Mouse (Mus musculus) layer of hippocampus, postnatal 25 days (tissue): ENCODE results near the gene Ccnd1. TPM values are rescaled to one million over a fixed set of nuclear protein-coding genes. Genes with fewer than 3 reads are reported as not detected.

Experiments used
- DNase-seq, 2 experiments: peaks; one replicate each; pipeline ENCODE4 v3.0.0; 2022; ENCODE audit warnings: mixed read lengths in 2 of 2, low spot score in 1 of 2; ENCODE audit errors: extremely low spot score in 1 of 2
- total RNA-seq, 2 experiments: library from RNA; stranded (reverse); gene quantifications; 2 replicates each; pipeline ENCODE4 v1.2.3; 2021

The Ccnd1 gene
- total RNA-seq, result 10 to 100 TPM; 52.4 to 53.8 TPM

DNA sequence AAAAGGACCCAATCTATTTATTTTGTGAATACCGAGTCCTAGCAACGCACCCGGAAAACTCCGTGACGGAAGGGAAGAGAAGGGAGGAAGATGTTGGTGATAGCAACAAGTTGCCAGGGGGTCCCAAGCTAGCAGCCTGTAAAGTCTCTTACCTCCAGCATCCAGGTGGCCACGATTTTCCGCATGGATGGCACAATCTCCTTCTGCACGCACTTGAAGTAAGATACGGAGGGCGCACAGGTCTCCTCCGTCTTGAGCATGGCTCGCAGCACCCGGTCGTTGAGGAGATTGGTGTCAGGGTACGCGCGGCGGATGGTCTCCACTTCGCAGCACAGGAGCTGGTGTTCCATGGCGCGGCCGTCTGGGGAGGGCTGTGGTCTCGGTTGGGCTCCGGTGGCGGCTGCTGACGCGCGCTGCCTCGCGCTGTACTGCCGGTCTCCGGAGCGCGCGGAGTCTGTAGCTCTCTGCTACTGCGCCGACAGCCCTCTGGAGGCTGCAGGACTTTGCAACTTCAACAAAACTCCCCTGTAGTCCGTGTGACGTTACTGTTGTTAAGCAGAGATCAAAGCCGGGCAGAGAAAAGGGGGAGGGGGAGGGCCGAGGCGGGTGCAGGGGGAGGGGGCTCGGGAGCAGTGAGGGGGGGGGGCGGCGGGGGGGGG lies at the start of gene Ccnd1:
Gene Ccnd1 (minus strand): TSS at position 582 of the 659 bp plus-strand sequence.
- peak in 1 of 2 experiments; percentile 55 for DNase-seq

DNA sequence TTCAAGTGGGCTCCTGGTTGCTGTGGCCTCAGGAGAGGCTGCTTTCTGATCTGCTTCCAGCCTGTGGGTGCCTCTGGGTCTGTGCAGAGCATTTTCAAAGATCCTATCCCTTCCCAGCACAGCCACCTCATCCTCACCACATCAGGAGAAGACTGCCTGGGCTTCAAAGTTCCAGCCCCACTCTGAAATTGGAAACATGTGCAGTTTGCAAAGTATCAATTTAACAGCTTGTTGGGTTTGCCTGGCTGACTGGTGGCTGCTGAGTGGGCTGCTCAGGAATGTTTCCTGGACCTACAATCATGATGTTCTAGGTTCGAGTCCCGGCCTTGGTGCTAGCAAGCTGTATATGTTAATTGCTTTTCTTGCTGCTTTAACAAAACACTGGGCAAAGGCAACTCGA lies 49.1 kb upstream of the Ccnd1 start:
- DNase-seq, result no peak

DNA sequence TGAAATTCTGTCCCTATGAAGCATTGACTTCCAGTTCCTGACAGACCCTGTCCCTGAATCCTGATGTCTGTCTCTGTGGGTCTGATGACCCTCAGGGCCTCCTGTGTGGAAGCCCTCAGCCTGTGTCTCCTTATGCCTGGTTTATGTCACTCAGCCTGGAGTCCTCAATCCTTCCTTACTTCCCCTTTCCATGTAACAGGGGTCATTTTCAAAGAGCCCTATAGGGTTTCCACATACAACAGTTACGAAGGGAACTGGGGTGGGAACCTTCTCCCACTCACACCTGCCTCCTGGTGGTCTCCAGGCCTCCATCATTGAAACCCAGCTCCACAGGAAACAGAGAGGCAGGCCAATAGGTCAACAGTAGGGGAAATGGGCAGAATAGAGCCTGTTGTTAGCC lies 45.4 kb upstream of the Ccnd1 start:
- DNase-seq, result no peak

DNA sequence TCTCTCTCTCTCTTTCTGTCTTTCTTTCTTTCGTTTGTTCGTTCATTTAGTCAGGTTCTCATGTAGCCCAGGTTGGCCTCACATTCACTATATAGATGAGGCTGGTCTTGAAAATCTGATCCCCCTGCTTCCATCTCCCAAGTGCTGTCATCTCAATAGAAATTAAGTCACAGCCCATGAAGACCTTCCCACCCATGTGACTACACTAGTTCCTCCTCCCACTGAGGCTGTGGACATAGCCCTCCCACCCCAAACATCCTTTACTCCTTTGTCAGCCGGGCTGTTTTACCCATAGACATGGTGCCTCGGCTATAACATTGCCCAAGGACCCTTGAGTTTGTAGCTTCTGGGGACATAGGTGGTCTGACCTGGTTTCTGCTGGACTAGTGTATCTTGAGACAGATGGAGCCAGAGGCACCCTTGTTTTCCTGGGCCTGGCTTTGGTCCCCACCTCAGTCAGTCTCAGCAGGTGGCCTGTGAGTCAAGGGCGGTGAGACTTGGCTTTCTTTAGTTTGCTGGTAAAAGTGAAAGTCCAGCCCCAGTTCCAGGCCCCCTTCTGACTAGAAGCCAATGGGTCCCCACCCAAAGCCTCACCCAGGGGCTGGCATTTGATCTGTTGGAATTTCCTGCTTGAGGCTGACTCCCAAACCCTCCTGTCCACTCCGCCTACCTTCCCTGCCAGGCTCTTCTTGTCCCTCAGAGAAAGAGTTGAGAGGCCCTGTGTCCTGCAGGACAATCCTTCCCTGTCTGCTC lies 42.8 kb upstream of the Ccnd1 start:
- DNase-seq, result no peak

DNA sequence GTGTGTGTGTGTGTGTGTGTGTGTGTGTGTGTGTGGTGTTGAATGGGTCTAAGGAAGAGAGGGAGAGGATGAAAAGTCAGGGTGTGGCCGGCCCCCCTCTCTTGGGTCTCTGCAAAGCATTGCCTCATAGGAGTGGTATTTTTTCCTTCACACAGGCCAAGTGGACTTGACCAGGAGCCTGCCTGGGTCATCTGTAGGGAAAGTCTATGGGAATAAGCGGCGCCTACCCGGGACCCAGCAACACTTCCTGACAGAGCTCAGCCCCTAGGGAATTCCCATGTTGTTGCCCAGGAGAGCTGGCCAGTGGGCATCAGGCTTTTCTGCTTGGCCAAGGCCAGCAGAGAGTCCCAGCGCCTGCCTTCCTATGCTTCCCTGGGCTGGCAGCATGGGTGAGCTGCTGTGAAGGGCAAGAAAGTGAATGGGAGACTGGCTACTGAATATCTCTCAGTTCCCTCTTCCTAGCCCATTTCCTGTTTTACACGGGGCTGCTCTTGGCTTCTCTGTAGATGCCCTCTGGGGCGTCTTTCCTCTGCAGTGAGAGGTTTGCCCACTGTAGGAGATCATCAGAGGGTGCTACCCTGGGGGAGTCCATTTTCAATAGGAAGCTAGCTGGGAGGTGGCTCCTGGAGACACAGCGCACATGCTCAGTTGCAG lies 41.8 kb upstream of the Ccnd1 start:
- no peak for DNase-seq

DNA sequence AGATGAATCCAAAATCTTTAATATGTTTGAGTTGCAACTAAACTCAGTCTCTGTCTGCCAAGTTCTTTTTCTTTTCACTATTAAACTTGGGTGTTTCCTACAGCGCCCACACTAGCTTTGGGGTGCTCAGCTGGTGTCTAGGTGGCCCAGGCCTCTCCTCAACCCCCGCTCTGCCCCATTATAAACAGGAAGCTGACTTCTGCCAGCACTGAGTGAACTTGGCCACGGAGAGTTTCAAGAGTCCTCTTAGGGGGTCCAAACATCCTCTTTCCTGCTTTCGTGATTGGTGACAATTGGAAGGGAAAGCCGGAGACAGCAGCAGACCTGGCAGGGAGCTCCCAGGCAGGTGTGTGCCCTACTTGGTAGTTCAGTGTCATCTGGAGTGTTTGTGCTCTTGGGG lies 40.1 kb upstream of the Ccnd1 start:
- DNase-seq, result no peak

DNA sequence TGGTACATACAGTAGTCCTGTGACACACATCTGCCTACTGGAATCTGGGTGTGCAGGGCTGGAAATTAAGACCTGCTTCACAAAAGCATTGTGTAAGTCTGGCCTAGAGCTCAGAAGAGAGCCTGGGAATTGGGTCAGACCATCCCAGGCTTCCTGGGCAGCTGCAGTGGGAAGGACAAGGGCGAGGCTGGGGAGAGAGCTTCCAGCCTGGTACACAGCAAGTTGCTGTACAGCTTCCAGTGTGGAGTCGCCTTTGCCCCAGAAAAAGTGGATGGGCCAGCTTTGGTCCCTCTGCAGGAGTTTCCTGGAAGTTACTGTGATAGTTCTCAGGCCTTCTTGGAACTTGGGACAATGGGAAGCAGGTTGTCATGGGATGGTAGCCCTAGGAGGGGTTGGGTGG lies 37.4 kb upstream of the Ccnd1 start:
- DNase-seq, result no peak

DNA sequence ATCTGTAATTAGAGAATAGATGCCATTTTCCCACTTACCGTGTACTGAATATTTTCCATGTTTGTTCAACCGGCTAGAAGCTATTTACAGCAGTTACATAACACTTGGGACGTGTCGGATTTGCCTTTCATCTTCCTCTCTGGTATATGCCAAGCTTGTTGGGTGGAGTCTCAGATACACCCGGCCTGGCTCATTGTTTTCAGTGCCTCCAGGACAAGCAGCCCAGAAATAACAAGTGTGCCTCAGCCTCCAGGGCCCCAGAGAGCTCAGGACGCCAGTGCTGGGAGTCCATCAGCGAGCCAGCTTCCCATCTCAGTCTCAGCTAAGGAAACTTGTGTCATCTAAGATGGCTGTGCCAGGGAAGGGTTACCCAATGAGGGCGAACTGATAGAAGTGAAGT lies 33.7 kb upstream of the Ccnd1 start:
- DNase-seq, result no peak

DNA sequence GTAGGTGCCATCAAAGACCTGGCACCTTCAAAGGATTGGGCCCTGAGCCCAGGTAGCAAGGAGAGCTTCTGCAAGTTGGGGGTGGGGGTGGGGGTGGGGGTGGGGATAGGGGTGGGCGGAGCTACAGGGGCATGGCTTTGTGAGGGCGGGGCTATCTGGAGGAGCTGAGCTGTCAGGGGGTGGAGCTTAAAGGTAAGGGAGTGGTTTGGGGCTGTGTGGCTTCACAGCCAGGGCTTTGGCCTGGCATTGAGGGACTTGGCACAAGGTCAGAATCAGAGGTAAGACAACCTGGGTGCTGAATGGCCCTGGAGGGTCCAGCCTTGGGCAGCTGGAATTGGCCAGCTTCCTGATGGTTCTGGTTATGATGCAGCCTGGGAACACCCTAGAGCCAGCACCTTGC lies 32.0 kb upstream of the Ccnd1 start:
- DNase-seq, result no peak

DNA sequence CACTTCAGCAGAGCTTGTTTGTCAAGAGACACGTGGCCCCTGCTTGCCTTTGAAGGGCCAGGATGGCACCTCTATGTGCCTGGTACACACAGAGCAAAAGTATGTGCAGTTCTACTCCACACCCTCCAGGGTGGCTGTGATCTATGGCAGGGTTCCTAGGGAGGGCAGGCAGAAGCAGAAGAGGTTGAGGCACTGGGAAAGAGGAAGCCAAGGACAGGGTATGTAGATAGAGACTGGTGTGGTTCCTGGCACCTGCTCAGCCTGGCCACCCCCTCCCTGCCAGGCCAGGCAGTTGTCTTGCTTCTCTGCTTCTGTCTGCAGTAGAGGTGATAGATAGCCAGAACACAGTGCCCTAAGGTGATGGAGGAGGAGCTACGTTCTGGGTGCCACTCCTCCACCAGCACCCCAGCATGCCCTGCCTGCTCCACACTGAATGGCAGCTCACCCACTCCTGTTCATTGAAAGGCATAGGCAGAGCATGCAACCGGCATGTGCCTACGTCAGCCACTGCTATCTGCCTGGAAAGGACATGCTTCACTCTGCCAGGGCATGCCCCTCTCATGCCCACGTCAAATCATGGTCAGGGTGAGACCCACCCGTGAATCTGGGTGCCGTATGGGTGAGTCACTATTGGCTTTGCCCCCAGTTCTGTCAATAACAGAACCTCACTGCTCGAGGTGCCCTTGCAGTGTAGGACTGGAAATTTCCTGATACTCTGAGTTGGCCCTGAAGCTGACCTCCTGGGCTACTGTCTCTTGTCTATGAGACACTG lies 31.5 kb upstream of the Ccnd1 start:
- no peak for DNase-seq

DNA sequence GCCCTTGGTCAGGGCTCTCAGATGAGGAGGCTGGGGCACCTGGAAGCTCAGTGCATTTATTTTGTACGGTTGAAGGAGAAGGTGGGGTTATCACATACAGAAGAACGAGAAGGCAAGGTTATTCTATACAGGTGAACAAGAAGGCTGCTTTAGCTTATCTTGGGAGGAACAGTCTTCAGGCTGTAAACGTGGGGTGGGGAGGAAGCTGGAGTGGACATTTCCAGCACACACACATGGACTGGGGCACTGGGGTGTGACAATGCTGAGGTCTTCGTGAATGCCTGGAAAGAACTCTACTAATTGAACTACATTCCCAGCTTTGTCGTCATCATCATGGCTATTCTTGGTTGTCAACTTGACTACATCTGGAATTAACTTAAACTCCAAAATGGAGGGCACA lies 26.2 kb upstream of the Ccnd1 start:
- DNase-seq, result no peak

DNA sequence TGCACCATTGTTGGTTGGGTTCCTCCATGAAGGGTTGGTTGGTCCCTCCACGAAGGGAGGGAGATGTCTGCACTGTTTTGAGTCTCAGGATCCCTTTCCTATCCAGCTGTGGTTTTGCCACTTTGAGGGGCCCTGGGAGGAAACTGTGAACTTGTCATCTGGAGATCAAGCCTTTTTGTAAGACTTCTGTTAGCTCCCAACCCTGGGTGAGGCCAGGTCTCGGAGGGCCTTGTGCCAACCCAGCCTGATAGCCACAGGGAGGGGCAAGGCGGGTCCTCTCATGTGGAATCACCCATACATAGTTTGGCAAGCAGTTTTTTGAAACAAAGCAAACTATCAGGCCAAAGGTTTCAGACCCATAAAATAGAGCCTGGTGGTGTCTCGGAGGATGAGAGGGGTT lies 24.6 kb upstream of the Ccnd1 start:
- DNase-seq, result no peak

DNA sequence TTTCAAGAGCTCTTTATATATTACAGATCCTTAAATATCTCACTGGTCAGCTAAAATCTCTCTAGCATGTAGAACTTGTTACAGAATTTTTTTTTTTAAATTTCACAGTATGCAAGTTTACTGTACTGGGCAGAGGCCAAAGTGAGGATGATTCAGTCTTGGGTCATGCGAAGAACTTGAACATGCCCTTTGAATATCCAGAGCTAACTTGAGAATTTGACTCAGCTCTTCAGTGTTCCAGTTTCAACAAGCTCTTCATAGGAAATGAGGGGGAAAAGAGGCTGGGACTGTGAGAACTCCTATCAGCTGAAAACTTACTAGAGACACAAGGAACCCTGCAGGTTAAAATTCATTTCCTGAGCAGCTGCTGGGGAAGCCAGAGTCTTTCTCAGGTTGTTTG lies 24.2 kb upstream of the Ccnd1 start:
- no peak for DNase-seq

DNA sequence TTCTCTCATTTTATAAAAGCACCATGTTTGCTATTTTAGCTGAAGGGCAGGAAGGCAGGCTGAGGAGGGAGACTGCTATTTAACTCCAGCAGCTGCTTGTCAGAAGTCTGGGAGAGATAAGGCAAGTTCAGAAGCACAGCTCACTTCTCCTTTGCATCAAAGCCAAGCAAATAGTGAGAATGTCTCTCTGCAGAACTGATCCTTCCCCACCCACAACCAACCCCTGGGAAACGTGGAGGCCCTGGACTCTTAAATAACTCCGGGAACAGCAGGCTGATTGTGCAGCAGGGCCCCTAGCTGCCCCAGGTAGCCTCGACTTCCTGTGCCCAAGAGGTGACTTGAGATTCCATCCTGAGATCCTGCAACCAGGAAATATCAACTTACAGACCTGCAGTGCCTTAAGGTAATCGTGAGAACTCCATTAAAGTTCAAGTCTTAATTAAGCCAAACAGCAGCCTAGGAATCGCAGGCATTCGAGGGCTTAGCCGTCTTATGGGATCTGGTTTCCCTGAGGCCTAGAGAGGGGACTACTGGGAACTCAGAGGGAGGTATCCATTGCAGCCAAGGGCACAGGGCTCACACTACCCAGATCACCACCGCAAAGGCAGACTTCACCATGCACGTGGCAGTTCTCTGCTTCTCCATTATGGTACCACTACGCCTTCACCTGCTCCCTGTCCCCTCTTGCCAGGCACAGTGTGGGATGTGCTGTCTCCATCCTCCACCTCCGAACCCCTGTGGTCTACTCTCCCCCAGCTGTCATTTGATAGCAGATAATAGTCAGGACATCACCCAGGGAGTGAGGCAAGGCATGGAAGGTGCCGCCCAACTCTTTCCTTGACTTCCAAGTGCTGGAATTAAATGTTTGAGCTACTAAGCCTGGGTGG lies 19.0 kb upstream of the Ccnd1 start:
- DNase-seq, result no peak

DNA sequence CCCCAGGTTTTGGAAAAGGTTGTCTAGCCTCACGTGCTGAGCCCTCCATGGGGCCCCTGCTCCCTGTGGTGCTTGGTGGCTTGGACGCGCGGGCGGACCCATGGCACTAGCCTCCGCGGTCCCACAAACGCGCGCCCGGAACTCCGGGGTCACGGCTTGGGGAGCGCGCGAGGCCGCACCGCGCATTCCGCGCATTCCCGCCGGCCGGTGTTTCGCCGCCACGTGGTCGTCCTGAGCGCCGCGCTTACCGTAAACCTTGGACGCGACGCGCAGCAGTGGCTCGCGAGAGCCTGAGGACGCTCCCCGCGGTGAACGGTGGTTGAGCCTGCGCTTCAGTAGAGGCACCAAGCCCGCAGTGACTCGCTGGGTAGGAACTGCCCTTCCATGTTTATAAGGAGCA lies 3.5 kb upstream of the Ccnd1 start:
- DNase-seq, result peak in 1 of 2 experiments; percentile 68

DNA sequence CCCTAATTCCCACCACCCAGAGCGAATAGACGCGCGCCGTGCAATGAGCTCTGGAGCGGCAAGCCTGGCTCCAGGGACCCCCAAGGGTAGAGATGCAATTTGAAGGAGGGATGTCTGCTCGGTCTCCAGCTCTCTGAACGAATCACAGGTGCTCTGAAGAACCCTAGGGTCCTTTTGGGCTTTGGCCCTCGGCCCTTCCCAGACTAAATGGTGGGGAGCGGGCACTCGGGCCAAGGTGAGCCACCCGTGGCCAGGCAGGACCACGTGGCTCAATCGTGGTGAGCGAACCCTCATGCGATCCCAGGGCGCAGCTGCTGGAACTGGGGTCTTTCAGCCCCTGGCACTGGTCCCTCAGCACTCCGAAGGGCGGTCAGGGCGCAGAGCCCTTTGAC lies 3.0 kb upstream of the Ccnd1 start:
- no peak for DNase-seq

DNA sequence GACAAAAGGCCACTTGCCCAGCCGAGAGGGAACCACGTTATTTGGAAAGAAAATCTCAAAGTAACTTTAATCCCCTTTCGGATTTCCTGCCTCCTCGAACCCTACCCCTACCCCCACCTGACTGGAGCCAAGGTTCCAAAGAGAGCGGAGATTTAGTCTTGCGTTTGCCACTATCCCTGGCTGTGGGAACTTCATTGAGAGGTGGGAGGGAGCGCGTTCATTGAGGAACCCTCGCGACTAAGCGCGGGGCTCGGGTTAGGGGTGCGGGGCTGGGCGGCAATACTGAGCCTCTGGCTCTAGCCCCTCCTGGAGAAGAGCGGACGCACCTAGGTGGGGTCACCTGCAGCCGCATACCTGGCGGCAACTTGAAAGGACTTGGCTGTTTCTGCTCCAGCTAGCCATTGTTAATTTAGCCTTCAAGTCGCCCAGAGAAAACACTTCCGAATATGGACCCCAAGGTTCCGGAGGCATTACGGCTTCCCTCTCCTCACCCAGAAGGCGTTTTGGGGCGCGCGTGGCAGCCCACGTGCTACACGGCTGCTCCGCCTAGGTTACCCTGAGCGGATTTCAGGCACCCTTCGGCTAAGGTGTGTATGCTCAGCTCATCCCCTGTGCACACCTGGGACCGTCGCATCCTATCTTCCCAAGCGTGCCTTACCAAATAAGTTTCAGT lies 2.5 kb upstream of the Ccnd1 start:
- DNase-seq, result no peak

DNA sequence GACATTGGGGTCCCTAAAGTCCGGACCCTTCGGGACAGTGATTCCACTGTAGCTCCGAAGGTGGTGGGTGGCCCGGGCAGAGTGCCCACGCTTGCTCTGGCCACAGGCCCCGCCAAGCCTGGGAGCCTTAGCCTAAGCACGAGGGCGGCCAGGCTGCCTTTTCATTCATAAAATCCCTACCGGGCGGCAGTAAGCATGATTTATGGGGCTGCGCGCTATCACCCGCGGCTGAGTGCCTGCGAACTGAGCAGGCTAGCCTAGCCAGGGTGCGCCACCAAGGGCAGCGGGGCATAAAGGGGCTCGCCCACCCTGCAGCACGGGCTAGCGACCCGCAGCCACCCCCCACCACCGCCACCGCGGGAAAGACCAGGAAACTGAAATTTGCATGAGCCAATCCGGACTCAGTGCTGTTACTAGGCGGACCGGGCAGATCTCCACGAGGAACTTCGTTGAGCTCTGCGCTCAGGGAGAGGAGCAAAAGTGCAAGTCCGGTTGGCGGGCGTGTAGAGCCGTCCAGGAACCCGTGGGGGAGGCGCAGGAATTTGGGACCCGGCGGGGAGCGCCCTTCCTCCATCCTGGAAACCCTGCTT lies 1.6 kb upstream of the Ccnd1 start:
- DNase-seq, result peak in 1 of 2 experiments; percentile 54

DNA sequence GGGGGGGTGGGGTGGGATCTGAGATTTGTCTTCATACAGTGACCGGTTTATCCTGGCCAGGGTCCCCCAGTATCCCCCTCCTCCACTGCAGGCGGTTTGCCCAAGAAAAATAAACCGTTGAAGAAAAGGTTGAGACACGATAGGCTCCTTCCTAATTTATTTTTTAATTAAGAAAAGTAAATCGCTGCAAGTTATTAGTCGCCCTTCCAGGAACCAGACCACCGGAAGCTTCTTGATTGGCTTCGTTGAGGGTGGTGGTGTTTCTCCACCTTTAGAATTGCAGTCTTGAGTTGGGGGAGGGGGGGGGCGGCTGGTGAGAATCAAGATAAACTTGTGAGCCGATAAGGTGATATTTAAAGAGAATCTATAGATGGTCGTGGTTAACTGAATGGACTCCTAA lies 860 bp upstream of the Ccnd1 start:
- no peak for DNase-seq
